Mouse (Mus musculus) intestine, postnatal 0 days (tissue): Measurements from ENCODE around the gene Gm11985. TPM values are rescaled to one million over a fixed set of nuclear protein-coding genes. Genes with fewer than 3 reads are reported as not detected.

Source experiments
- ATAC-seq: fragments of 200-750 bp; cut with Nextera tagmentation; 2 replicates; pipeline ENCODE4 v1.8.0; 2017; ENCODE audit warnings: mild to moderate bottlenecking, moderate TSS enrichment, moderate library complexity
- H3K27ac ChIP-seq: fragments of 300-500 bp; sonication (generic); 2 replicates; pipeline ENCODE4 v1.5.1; 2014; ENCODE audit warnings: mild to moderate bottlenecking, low read depth, low read length, moderate library complexity
- H3K27me3 ChIP-seq: fragments of 300-500 bp; sonication (generic); replicated peaks from 2 replicates; pipeline ENCODE4 v1.6.1; 2014; ENCODE audit warnings: low read length, mixed read lengths; ENCODE audit not compliant: control insufficient read depth, insufficient read depth
- H3K36me3 ChIP-seq: fragments of 300-500 bp; sonication (generic); 2 replicates; pipeline ENCODE4 v1.6.1; 2014; ENCODE audit warnings: mild to moderate bottlenecking, moderate library complexity; ENCODE audit not compliant: control insufficient read depth, insufficient read depth
- H3K4me1 ChIP-seq: fragments of 300-500 bp; sonication (generic); replicated peaks from 2 replicates; pipeline ENCODE4 v1.6.1; 2014; ENCODE audit warnings: antibody characterized with exemption, low read length, mixed read lengths; ENCODE audit not compliant: control insufficient read depth, insufficient read depth
- H3K4me2 ChIP-seq: fragments of 300-500 bp; sonication (generic); replicated peaks from 2 replicates; pipeline ENCODE4 v1.6.1; 2014; ENCODE audit warnings: low read depth, mild to moderate bottlenecking, moderate library complexity
- H3K4me3 ChIP-seq: fragments of 300-500 bp; sonication (generic); 2 replicates; pipeline ENCODE4 v1.5.1; 2014; ENCODE audit warnings: low read depth, low read length
- H3K9ac ChIP-seq: fragments of 300-500 bp; sonication (generic); 2 replicates; pipeline ENCODE4 v1.6.1; 2014; ENCODE audit warnings: mild to moderate bottlenecking, low read depth, low read length
- H3K9me3 ChIP-seq: fragments of 300-500 bp; sonication (generic); 2 replicates; pipeline ENCODE4 v1.6.1; 2016; ENCODE audit warnings: mixed run types; ENCODE audit not compliant: control insufficient read depth
- CTCF ChIP-seq: sonication (generic); IDR thresholded peaks from 2 replicates; pipeline ENCODE4 v1.5.1; 2016; ENCODE audit warnings: low read depth, mild to moderate bottlenecking, control low read depth, antibody characterized with exemption, moderate library complexity
- WGBS: fragments of 180-500 bp; shearing (Covaris S2); extraction: QIAGEN DNeasy Blood & Tissue Kit; methylation state at CpG from one replicate; pipeline ENCODE4 v1.1.7; 2014; 5-methylcytosine and 5-hydroxymethylcytosine counted together
- polyA plus RNA-seq: library from polyadenylated mRNA; unstranded; fragments of >200 nt; fragmentation: Nextera tagmentation; extraction: Ambion mirVana; gene quantifications from 2 replicates; pipeline ENCODE4 v1.2.1, GENCODE M21; 2015

Gm11985 gene
- polyA plus RNA-seq, 1 experiment from 2014 or later, result not detected

DNA sequence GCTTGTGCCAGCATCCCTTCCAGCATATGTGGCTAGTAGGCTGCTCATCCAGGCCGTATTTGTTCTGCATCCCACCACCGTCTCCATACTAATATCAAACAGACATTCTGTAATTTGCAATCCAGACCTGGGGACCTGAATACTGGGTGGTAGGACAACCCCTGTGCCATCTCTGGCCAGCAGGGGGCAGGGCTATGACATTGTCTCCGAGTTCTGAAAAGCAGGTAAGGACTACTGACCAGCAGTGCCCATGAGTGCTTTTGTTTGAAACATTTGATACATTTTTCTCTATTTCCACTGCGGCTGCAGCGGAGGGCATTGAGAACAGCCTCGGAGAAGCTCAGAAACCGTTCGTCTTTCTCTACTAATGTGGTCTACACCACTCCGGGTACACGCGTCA, 44.0 kb downstream of the Gm11985 start:
- Histone ChIP-seq H3K4me1 (no peaks in the 10 kb centered on the region), H3K9me3 (no peaks in the 10 kb centered on the region), H3K27me3 (no peaks in the 10 kb centered on the region), H3K36me3 (no peaks in the 10 kb centered on the region), H3K4me3 (no peak overlapping the region), H3K9ac (no peak overlapping the region), H3K27ac (no peak overlapping the region), H3K4me2 (no peak overlapping the region)
- WGBS, result 88% methylated on average over 11 of the region's 11 CpGs
- no peak for ATAC-seq
- peak; percentile 59 for TF ChIP-seq CTCF

DNA sequence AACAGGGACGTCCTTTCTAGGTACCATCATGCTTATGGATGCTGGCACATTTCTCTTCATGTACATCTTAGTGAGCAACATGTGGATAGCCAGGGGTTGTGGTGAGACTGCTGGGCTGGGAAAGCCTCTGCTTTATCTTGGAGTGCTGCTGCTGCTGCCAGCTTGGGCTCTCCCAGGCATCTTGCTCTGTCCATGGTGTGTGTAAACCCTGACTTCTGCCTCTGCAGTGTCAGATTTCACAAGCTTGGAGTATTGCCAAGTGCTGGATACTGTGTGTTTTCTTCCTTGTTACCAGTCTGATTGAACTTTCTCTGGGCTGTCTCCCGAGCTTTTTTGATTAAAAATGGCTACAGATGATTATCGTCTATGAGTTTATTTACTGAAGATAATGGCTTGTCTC, 45.6 kb downstream of the Gm11985 start:
- H3K4me1 ChIP-seq, result no peaks in the 10 kb centered on the region
- ATAC-seq, result no peak
- H3K36me3 ChIP-seq, result no peaks in the 10 kb centered on the region
- no peak overlapping the region for H3K4me2 ChIP-seq
- H3K27ac ChIP-seq, result no peak overlapping the region
- no peaks in the 10 kb centered on the region for H3K9me3 ChIP-seq
- 27% methylated on average over 3 of the region's 3 CpGs for WGBS
- no peak for TF ChIP-seq CTCF
- H3K27me3 ChIP-seq, result no peaks in the 10 kb centered on the region
- no peak overlapping the region for H3K4me3 ChIP-seq
- no peak overlapping the region; the same call in 1 of the 2 replicates for H3K9ac ChIP-seq

DNA sequence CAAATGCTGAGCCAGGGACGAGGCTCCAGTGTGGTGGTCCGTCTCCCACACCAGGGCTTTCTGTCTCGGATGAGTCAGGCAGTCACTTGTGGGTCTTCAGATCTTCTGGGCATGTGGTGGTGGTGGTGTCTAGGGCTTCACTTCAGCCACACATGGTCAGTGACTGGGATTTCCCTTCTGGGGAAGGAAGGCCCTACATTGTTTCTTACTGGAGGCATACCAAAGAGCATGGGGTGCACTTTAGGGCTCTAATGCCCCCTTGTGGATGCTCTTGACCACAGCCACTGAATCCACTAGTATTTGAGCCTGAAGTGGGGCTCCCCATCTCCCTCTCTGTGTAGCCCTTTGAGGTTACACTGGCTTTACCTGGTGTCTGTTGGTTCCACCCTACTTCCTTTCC, 47.9 kb downstream of the Gm11985 start:
- Histone ChIP-seq H3K4me2 (no peak overlapping the region), H3K4me3 (no peak overlapping the region), H3K4me1 (no peaks in the 10 kb centered on the region), H3K9me3 (no peaks in the 10 kb centered on the region), H3K27me3 (no peaks in the 10 kb centered on the region), H3K36me3 (no peaks in the 10 kb centered on the region), H3K27ac (no peak overlapping the region), H3K9ac (no peak overlapping the region)
- 91% methylated on average over 3 of the region's 3 CpGs for WGBS
- TF ChIP-seq CTCF, result peak; percentile 81
- ATAC-seq, result no peak

DNA sequence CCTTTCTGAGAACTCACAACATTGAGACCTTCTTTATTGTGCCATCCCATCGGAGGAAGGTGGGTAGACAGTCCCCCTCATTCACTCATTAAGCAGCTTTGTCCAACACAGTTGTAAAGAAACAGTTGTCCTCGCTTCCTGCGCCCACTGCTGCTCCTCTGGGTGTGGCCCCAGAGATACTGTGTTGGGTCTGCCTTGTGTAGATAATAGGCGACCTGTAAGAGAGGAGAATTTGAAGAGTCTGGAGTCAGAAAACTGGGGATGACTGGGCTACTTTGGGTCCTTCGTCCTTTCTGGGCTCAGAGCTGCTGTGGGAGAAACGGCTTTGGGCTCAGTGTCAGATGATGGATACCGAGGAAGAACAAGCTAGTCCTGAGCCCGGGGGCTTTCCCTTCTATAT, 50.0 kb downstream of the Gm11985 start:
- no peak for ATAC-seq
- Histone ChIP-seq H3K27me3 (no peaks in the 10 kb centered on the region), H3K4me3 (no peak overlapping the region), H3K4me2 (no peak overlapping the region), H3K4me1 (no peaks in the 10 kb centered on the region), H3K36me3 (no peaks in the 10 kb centered on the region), H3K9me3 (no peaks in the 10 kb centered on the region), H3K9ac (no peak overlapping the region), H3K27ac (no peak overlapping the region)
- 83% methylated on average over 8 of the region's 8 CpGs for WGBS
- TF ChIP-seq CTCF, result no peak

DNA sequence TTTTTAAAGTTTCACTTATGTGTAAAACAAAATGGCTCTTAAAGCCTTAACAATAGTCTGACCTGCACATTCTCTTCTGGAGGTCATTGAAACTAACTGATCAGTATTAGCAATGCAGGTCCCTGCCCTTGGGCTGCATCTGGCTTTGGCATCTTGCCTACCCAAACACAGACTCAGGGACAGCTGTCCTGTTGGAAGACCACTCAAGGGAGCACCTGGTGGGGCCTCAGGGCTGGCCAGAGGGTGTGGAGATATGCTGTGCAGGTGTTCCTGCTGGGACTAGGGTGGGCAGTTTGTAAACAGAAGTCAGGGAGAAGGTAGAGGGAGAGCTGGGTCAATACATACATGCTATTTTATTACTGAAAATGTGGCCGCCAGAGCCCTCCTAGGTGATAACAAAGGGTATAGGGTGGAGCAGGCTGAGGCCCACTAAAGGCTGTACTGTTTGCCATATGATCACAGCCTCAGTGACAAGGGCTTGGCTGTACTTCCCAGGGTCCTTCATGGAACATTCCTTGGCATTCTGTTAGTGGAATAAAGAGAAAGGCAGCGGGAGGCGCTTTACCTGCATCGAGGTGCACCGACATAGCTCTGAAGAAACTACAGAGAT, 52.0 kb downstream of the Gm11985 start:
- Histone ChIP-seq H3K27me3 (no peaks in the 10 kb centered on the region), H3K36me3 (no peaks in the 10 kb centered on the region), H3K9me3 (no peaks in the 10 kb centered on the region), H3K9ac (no peak overlapping the region), H3K4me1 (no peaks in the 10 kb centered on the region), H3K4me2 (no peak overlapping the region), H3K4me3 (no peak overlapping the region), H3K27ac (no peak overlapping the region)
- 55% methylated on average over 5 of the region's 5 CpGs for WGBS
- ATAC-seq, result no peak
- TF ChIP-seq CTCF, result no peak

DNA sequence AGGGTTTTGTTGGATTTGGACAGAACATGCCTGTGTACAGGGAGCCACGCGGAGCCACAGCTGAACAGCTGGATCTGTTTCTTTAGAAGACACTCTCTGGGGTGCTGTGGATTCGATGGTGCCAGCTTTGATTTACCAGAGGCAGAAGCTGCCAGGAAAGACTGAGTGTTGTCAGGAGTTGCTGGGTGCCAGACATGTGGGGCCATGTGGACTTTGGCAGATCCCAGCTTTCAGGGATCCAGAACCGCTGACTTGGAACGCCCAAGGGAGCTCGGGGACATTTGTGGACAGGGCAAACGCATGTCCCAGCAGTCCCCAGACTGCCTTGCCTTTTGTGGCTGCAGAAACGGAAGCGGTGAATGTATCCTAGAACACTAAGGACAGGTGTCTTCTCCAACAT, 52.6 kb downstream of the Gm11985 start:
- Histone ChIP-seq H3K27ac (no peak overlapping the region), H3K9me3 (no peaks in the 10 kb centered on the region), H3K9ac (no peak overlapping the region), H3K36me3 (no peaks in the 10 kb centered on the region), H3K4me2 (no peak overlapping the region), H3K4me1 (no peaks in the 10 kb centered on the region), H3K4me3 (no peak overlapping the region), H3K27me3 (no peaks in the 10 kb centered on the region)
- 85% methylated on average over 9 of the region's 9 CpGs for WGBS
- ATAC-seq, result no peak
- TF ChIP-seq CTCF, result no peak

DNA sequence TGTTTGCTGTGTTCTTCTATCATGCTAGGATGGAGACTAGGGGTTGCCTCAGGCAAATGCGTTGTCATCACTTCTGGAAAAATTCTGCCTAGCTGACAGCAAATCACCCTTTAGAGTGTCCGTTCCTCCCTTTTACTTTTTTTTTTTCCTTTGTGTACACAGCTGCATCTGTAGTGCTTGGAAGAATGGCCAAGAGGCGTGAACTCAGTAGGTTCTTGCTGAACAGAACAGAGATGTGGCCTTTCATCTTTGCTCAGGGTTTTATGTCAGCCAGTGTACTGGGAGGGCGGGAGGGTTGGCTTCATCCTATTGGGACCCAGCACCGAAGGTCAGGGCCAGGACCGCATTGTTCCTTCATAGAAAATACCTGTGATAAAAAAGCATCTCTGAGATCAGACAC, 53.1 kb downstream of the Gm11985 start:
- no peaks in the 10 kb centered on the region for H3K4me1 ChIP-seq
- 59% methylated on average over 6 of the region's 6 CpGs for WGBS

More for the DNA sequence above, 53.1 kb downstream of the Gm11985 start:
- no peak for ATAC-seq
- no peaks in the 10 kb centered on the region for H3K36me3 ChIP-seq
- H3K4me3 ChIP-seq, result no peak overlapping the region
- H3K27me3 ChIP-seq, result no peaks in the 10 kb centered on the region
- H3K9ac ChIP-seq, result no peak overlapping the region
- no peak for TF ChIP-seq CTCF
- H3K9me3 ChIP-seq, result no peaks in the 10 kb centered on the region
- no peak overlapping the region for H3K4me2 ChIP-seq
- H3K27ac ChIP-seq, result no peak overlapping the region
